Mouse (Mus musculus): ENCODE measurements around the gene Resp18. TPM values are rescaled to one million over a fixed set of nuclear protein-coding genes. Genes with fewer than 3 reads are reported as not detected.
"Not testable (repeated sequence)": the region's sequence is repeated elsewhere in the genome, so short reads cannot be mapped to it uniquely, and the experiment has no call there.

Gene Resp18
- polyA plus RNA-seq, 1 experiment from 2014 or later: not detected

DNA sequence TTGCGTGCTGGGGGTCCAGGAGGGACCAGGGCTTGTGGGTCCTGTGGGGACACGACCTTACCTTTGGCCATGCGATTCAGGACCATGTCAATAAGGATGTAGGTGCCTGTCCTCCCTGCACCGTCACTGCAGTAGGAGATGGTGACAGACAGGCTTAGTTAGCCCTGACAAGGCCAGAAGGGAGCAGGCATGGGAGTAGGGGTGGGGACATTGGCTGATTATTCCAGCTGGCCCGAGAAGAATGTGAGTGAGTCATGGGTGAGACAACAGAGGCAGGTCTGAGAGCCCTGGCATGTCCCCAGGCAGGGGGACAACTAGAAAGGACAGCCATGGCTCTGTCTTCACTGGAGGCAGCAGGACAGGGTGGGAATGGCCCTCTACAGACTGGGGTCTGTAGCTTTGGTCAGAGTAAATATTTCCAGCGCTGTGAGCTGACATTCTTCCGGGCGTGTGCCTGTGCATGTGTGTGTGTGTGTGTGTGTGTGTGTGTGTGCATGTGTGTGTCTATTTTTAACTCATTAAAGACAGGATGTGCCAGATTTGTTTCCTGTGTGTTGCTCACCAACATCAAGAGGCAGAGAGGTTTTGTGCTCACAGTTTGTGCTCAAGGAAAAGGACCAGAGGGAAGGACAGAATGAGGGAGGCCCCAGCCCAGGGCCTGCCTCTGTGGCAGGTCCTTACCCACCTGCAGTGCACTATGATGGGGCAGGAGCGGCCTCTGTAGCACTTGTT is 30.0 kb downstream of the Resp18 start:
- H3K27ac ChIP-seq (replicated peaks): peak overlapping the region; percentile 29; the same call in 1 of the 2 replicates
- no peak overlapping the region for H3K9ac ChIP-seq
- WGBS (ENCODE audit: insufficient replicate concordance): 51% methylated on average over 9 of the region's 9 CpGs
- H3K9me3 ChIP-seq (replicated peaks): no peaks in the 10 kb centered on the region
- ATAC-seq (ENCODE audit: insufficient read depth): no peak
- H3K27me3 ChIP-seq: peaks cover 6% of the 10 kb centered on the region; the same call in 1 of the 2 replicates
- H3K4me3 ChIP-seq (replicated peaks): no peak overlapping the region
- H3K4me1 ChIP-seq (replicated peaks): peaks cover 30% of the 10 kb centered on the region
- H3K4me2 ChIP-seq: no peak overlapping the region
- peaks cover 15% of the 10 kb centered on the region for H3K36me3 ChIP-seq (replicated peaks)

DNA sequence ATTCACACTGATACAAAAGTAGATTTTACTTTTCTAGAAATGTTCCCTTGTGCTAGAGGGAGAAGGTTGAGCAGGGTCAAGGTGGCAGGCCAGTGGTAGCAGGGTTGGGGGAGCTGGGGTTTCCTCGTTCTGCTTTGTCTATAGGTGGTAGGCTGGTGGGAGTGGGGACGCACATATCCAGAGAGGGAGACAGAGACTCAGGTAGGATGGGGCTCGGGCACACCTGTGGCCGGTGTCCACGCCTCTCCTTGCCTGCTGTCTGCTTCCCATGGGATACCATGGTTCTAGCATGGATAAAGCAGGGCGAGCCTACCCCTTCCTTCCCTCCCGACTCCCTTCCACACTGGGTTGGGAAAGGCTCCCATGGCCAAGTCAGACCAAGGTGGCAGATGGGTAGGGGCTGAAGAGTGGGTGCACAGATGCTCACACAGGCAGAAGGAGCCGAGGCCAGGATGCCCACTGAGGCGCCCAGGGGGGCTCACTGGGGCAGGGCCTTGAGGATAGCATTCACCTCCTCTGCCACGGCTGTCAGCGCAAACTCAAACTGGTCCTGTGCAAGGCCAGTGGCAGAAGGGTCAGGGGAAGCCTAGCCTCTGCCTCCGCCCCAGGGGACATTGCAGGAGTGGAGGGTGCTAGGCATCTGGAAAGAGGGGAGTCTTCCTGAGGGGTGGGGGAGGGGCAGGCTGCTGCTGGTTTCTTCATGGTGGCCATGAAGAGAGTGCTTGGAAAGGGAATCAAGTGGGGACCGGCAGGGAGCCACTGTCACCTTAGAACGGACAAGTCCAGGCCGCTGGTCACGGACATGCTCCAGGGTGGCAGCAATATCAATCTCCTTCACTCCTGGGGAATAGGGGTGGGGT is 30.9 kb downstream of the Resp18 start:
- Histone ChIP-seq H3K27ac (replicated peaks) (no peak overlapping the region), H3K27me3 (0 out of 2 replicates have a peak, but pooled peaks cover 2% of the 10 kb centered on the region), H3K4me2 (no peak overlapping the region), H3K9me3 (replicated peaks) (no peaks in the 10 kb centered on the region), H3K4me3 (replicated peaks) (no peak overlapping the region), H3K36me3 (replicated peaks) (peaks cover 18% of the 10 kb centered on the region), H3K4me1 (replicated peaks) (peaks cover 30% of the 10 kb centered on the region), H3K9ac (no peak overlapping the region)
- WGBS (ENCODE audit: insufficient replicate concordance): 78% methylated on average over 16 of the region's 16 CpGs
- no peak for ATAC-seq (ENCODE audit: insufficient read depth)

DNA sequence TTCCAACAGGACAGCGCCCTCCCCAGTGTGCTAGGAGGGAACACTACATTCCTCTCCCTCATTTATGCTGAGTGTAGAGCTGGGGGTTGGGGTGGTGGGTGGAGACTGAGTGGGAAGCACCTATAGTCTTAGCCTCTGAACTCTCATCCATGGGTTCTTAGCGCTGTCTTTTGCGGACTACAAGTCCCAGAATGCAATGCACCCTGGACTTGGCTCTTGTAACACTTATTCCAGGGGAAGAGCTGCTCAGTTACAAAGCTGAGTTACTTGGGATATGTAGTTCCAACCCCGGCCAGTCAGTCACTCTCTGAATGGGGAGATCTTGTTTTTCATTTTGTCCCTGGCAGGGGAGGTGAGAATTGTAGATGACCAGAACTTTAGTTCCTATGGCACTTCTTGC is 33.4 kb downstream of the Resp18 start:
- no peaks in the 10 kb centered on the region for H3K9me3 ChIP-seq (replicated peaks)
- ATAC-seq (ENCODE audit: insufficient read depth): peak; percentile 29
- H3K27ac ChIP-seq (replicated peaks): no peak overlapping the region
- no peaks in the 10 kb centered on the region for H3K27me3 ChIP-seq
- peaks cover 32% of the 10 kb centered on the region for H3K36me3 ChIP-seq (replicated peaks)
- WGBS (ENCODE audit: insufficient replicate concordance): 31% methylated on average over 4 of the region's 4 CpGs
- H3K4me1 ChIP-seq (replicated peaks): peaks cover 18% of the 10 kb centered on the region
- H3K4me2 ChIP-seq: no peak overlapping the region
- H3K4me3 ChIP-seq (replicated peaks): no peak overlapping the region
- H3K9ac ChIP-seq: no peak overlapping the region

DNA sequence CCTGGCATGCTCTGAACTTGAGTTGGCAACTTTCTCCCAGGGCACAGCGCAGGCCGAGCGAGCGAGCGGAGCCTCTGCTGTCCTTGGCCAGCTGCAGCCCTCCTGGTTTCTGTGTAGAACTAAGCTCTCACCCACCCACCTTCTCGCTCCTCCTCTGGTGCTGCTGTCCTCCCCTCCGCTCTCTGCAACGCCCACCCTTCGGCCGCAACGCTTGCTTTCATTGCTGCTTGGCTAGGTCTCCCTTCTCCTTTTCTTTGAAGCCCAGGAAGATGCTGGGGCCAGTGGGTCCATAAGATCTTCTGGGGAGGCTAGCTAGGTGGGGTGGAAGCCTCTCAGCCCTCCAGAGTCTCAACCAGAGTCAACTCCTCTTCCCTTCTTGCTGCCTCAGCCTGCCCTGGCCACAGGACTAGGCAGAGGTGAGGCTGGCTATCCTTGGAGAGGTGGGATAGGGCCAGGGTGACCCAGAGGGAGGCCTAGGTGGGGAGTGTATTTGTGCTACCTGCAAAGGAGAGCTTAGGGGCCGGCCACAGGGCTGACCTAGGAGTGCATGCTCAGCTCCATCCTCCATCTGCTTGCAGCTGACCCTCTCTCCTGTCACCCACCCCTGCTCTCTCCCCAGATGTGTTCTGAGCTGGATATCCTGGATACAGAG is 33.9 kb downstream of the Resp18 start:
- Histone ChIP-seq H3K27me3 (no peaks in the 10 kb centered on the region), H3K9me3 (replicated peaks) (no peaks in the 10 kb centered on the region), H3K4me3 (replicated peaks) (no peak overlapping the region), H3K36me3 (replicated peaks) (peaks cover 36% of the 10 kb centered on the region), H3K4me2 (no peak overlapping the region), H3K9ac (no peak overlapping the region), H3K4me1 (replicated peaks) (peaks cover 18% of the 10 kb centered on the region), H3K27ac (replicated peaks) (no peak overlapping the region)
- ATAC-seq (ENCODE audit: insufficient read depth): no peak; the same call in 1 of the 2 replicates
- 82% methylated on average over 12 of the region's 12 CpGs for WGBS (ENCODE audit: insufficient replicate concordance)

DNA sequence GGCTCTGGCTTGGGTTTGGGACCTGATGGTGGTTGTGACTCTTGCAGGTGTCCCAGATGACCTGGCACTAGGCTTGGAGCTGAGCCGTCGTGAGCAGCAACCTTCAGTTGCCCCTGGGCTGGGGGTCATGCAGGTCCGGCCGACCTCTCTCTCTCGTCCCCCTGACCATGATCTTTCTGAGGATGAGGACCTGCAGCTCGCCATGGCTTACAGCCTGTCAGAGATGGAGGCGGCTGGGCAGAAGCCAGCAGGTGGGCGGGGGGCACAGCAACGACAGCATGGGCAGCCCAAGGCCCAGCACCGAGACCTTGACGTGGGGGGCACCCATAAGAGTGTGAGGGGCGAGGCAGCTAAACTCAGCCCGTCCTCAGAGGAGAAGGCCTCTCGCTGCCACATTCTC is 34.8 kb downstream of the Resp18 start:
- Histone ChIP-seq H3K27me3 (no peaks in the 10 kb centered on the region), H3K9ac (no peak overlapping the region), H3K4me2 (no peak overlapping the region), H3K36me3 (replicated peaks) (peaks cover 40% of the 10 kb centered on the region), H3K4me1 (replicated peaks) (peaks cover 26% of the 10 kb centered on the region), H3K4me3 (replicated peaks) (no peak overlapping the region), H3K9me3 (replicated peaks) (no peaks in the 10 kb centered on the region), H3K27ac (replicated peaks) (no peak overlapping the region)
- no peak for ATAC-seq (ENCODE audit: insufficient read depth)
- 82% methylated on average over 14 of the region's 14 CpGs for WGBS (ENCODE audit: insufficient replicate concordance)

DNA sequence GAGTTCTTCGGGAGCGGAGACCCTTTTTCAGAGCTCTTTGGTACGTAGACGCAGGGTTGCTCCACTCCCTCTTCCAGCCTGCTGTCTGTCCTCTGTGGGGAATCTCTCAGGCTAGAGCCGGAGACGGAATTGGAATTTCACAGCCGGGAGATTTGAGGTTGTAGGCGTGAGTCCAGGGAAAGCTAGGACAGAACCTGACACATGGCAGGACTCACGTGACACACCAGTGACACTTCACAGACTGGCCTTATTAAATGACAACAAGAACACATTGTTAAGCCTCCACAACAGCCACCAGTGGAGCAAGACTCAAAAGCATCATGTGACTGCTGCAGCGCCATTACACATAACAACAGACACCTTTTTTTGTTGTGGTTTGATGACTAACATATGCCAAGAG is 38.6 kb downstream of the Resp18 start:
- peaks cover 51% of the 10 kb centered on the region for H3K4me1 ChIP-seq (replicated peaks)
- H3K27me3 ChIP-seq: no peaks in the 10 kb centered on the region
- no peak for ATAC-seq (ENCODE audit: insufficient read depth)
- H3K4me3 ChIP-seq (replicated peaks): no peak overlapping the region
- H3K36me3 ChIP-seq (replicated peaks): peaks cover 39% of the 10 kb centered on the region
- peak overlapping the region; percentile 15; the same call in 1 of the 2 replicates for H3K27ac ChIP-seq (replicated peaks)
- H3K4me2 ChIP-seq: no peak overlapping the region
- H3K9me3 ChIP-seq (replicated peaks): no peaks in the 10 kb centered on the region
- no peak overlapping the region for H3K9ac ChIP-seq
- WGBS (ENCODE audit: insufficient replicate concordance): 89% methylated on average over 10 of the region's 10 CpGs

DNA sequence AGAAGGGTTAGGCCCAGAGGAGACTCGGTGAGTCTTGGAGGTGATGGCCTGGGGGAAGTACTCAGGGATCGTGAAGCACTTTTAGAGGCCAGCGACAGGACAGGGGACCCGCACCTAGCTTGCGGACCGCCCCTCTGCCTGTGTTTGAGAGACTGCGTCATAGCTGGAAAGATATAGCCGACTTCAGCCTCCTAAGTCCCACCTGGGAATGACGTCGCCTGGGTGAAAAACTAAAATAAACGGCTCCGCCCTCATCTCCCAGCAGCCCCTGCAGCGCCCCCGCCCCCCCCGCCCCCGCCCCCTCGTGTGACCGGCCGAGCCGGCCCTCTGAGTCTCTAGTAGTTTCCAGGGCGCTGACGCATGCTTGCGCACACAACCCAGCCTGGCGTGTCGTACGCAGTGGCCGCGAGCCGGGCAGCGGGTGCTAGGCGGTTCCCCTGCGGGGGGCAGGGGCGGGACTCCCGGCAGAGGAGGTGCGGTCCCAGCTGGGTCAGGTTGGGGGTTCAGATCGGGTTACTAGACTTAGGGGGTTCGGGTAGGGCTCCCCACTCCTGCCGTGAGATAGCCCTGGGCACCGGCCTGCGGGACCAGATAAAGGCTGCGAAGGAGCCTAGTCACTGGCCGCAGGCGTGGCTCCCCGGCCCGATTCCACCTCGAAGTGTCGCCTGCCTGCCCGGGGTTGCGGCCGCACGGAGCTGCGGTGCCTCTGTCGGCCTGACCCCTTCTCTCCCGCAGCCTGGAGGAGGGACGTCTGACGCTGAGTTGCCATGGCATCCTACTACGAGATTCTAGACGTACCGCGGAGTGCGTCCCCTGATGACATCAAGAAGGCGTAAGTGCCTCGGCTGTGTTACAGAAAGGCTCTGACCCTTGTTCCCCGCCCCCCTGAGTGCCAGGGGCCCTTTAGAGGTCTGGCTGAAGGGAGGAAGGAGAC is 41.8 kb downstream of the Resp18 start, which contains the start of gene Dnajb2:
Gene Dnajb2 (plus strand): TSS at position 290 of the 934 bp plus-strand sequence.
- ATAC-seq (ENCODE audit: insufficient read depth): peak; percentile 97
- H3K27me3 ChIP-seq: no peaks in the 10 kb centered on the region; the same call in 1 of the 2 replicates
- peak within 1 kb of the TSS; percentile 65 for H3K4me3 ChIP-seq (replicated peaks)
- H3K4me2 ChIP-seq: peak within 1 kb of the TSS; percentile 90
- WGBS (ENCODE audit: insufficient replicate concordance): 1% methylated on average over 64 of the region's 64 CpGs
- peaks cover 69% of the 10 kb centered on the region for H3K4me1 ChIP-seq (replicated peaks)
- peak within 1 kb of the TSS; percentile 81 for H3K9ac ChIP-seq
- peaks cover 20% of the 10 kb centered on the region; the same call in 1 of the 2 replicates for H3K36me3 ChIP-seq (replicated peaks)
- H3K9me3 ChIP-seq (replicated peaks): no peaks in the 10 kb centered on the region
- H3K27ac ChIP-seq (replicated peaks): peak within 1 kb of the TSS; percentile 99

DNA sequence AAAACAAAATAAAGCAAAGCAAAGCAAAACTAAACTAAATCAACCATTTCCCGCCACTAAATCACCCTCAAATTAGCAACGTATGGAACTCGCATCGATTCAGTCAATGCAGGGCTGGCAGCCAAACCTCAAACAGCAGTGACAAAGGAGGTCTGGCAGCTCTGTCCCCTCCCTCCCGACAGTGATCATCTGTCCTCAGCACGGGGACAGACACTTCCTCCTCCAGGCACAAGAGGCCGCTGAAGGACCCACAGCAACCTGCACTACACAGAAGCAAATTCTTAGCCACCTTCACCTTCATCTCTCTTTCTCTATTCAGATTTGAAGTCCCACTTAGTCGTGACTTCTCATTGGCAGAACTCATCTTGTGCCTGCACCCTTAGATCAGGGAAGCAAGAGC is 43.6 kb downstream of the Resp18 start:
- peaks cover 84% of the 10 kb centered on the region for H3K4me1 ChIP-seq (replicated peaks)
- peak overlapping the region; percentile 90 for H3K4me2 ChIP-seq
- H3K9me3 ChIP-seq (replicated peaks): no peaks in the 10 kb centered on the region
- H3K4me3 ChIP-seq (replicated peaks): no peak overlapping the region
- H3K27me3 ChIP-seq: no peaks in the 10 kb centered on the region; the same call in 1 of the 2 replicates
- peak overlapping the region; percentile 99 for H3K27ac ChIP-seq (replicated peaks)
- peak overlapping the region; percentile 81; the same call in 1 of the 2 replicates for H3K9ac ChIP-seq
- ATAC-seq (ENCODE audit: insufficient read depth): no peak
- H3K36me3 ChIP-seq (replicated peaks): 0 out of 2 replicates have a peak, but pooled peaks cover 7% of the 10 kb centered on the region
- WGBS (ENCODE audit: insufficient replicate concordance): 0% methylated on average over 8 of the region's 8 CpGs

DNA sequence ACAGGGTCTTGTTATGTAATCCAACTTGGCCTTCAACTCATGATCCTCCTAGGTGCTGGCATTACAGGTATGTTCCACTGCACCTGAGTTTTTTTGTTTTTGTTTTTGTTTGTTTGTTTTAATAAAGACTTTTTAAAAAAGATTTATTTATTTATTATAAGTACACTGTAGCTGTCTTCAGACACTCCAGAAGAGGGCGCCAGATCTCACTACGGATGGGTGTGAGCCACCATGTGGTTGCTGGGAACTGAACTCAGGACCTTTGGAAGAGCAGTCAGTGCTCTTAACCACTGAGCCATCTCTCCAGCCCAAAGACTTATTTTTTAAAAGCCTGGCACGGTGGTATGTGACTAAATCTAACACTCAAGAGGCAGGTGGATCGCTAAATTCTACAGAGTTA is 45.7 kb downstream of the Resp18 start:
- not testable (repeated sequence) for H3K27me3 ChIP-seq; ATAC-seq (ENCODE audit: insufficient read depth); H3K36me3 ChIP-seq (replicated peaks); H3K9me3 ChIP-seq (replicated peaks); H3K9ac ChIP-seq; H3K27ac ChIP-seq (replicated peaks); H3K4me3 ChIP-seq (replicated peaks); H3K4me2 ChIP-seq
- 70% methylated on average over 4 of the region's 4 CpGs for WGBS (ENCODE audit: insufficient replicate concordance)
- H3K4me1 ChIP-seq (replicated peaks): peaks cover 79% of the 10 kb centered on the region

DNA sequence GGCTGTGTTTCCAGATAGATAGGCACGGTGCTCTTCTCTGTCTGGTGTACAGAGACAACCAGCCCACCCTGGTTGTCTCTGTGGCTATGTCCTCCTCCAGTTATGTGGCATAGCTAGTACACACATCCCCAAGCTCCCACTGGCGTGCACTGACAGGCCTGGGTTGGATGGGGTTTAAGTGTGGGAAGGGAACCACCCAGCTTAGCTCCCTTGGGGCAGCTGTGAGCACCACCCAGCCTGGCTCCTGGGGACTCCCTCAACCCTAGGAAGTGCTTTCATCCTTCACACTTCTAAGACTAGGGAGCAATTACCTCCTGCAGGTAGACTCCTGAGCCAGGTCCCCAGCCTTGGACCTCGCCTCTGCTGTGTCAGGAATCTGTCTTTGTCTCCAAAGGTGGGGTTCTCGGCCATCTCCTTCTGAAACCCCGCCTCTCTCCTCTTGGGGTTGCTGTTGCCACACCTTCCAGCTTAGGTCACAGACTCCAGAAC is 46.5 kb downstream of the Resp18 start, which contains the start of gene A630095N17Rik:
Gene A630095N17Rik (minus strand): TSS at position 439 of the 489 bp plus-strand sequence.
- H3K9me3 ChIP-seq (replicated peaks): no peaks in the 10 kb centered on the region
- no peak within 1 kb of the TSS for H3K4me3 ChIP-seq (replicated peaks)
- no peak within 1 kb of the TSS for H3K4me2 ChIP-seq
- peak within 1 kb of the TSS; percentile 38; the same call in 1 of the 2 replicates for H3K27ac ChIP-seq (replicated peaks)
- H3K9ac ChIP-seq: no peak within 1 kb of the TSS
- no peaks in the 10 kb centered on the region; the same call in 1 of the 2 replicates for H3K27me3 ChIP-seq
- ATAC-seq (ENCODE audit: insufficient read depth): no peak
- 64% methylated on average over 5 of the region's 5 CpGs for WGBS (ENCODE audit: insufficient replicate concordance)
- peaks cover 77% of the 10 kb centered on the region for H3K4me1 ChIP-seq (replicated peaks)
- H3K36me3 ChIP-seq (replicated peaks): no peaks in the 10 kb centered on the region
